10 mouse cellular contexts compared by ENCODE assay signal in genomic region chr4:62347605-62348328, GRCm38 (mm10). TPM values are rescaled to one million over a fixed set of nuclear protein-coding genes. Genes with fewer than 3 reads are reported as not detected.
DNase-seq lines count a peak whose midpoint lies in the region; ATAC-seq and TF ChIP-seq lines count a peak whose summit lies in the region.
"Had no signal": no experiment of that assay in that cellular context is flagged by ENCODE, and none has a peak within 500 bp of the region (broad histone marks: within the 10 kb centered on the region; RNA-seq: fewer than 3 reads in every experiment).

No protein-coding gene starts in this region.

- no peak overlapping the region for H3K9ac ChIP-seq in heart, adult 2 months (ENCODE audit: low read depth, low read length)
- H3K9ac ChIP-seq in kidney, embryonic 15.5 days, result no peak overlapping the region
- H3K9ac ChIP-seq in midbrain, embryonic 16.5 days (ENCODE audit: low read depth, low read length), result no peak overlapping the region
- H3K9ac ChIP-seq: forebrain, embryonic 15.5 days; hindbrain, embryonic 12.5 days; neural tube, embryonic 13.5 days had no signal

- intact Hi-C loops in heart, adult 2 months (cut with DNase I), result loop anchor here (5.0 kb wide), 1 partner anchor 60 kb away; the partner anchor contains the start of genes Cdc26 and Prpf4

- no peak for TF ChIP-seq EP300 in heart, adult 2 months (IDR thresholded peaks at IDR 0.05; ENCODE audit: insufficient read depth, low read depth, low read length)

- peaks cover 9% of the 10 kb centered on the region for H3K4me1 ChIP-seq in heart, adult 2 months (ENCODE audit: control insufficient read depth, insufficient read depth, low read length)
- H3K4me1 ChIP-seq in heart, embryonic 10.5 days, result no peaks in the 10 kb centered on the region
- peaks cover 8% of the 10 kb centered on the region; the same call in 1 of the 2 replicates for H3K4me1 ChIP-seq in kidney, embryonic 15.5 days
- no peaks in the 10 kb centered on the region for H3K4me1 ChIP-seq in midbrain, embryonic 16.5 days (ENCODE audit: control insufficient read depth, insufficient read depth, low read length)
- H3K4me1 ChIP-seq: forebrain, embryonic 15.5 days; hindbrain, embryonic 12.5 days; neural tube, embryonic 13.5 days had no signal

- H3K9me3 ChIP-seq in heart, embryonic 10.5 days, result no peaks in the 10 kb centered on the region
- H3K9me3 ChIP-seq in kidney, embryonic 15.5 days (replicated peaks), result no peaks in the 10 kb centered on the region
- H3K9me3 ChIP-seq in midbrain, embryonic 16.5 days (replicated peaks; ENCODE audit: control insufficient read depth, low read length, poor library complexity, severe bottlenecking), result no peaks in the 10 kb centered on the region
- H3K9me3 ChIP-seq: forebrain, embryonic 15.5 days; hindbrain, embryonic 12.5 days had no signal

- TF ChIP-seq POLR2A in heart, adult 2 months (IDR thresholded peaks at IDR 0.05; ENCODE audit: insufficient read depth, low read depth, low read length), result no peak

- H3K27me3 ChIP-seq in heart, adult 2 months (ENCODE audit: control insufficient read depth, insufficient read depth, low read length), result no peaks in the 10 kb centered on the region
- no peaks in the 10 kb centered on the region for H3K27me3 ChIP-seq in heart, embryonic 10.5 days (ENCODE audit: insufficient read depth, poor library complexity, severe bottlenecking)
- no peaks in the 10 kb centered on the region for H3K27me3 ChIP-seq in kidney, embryonic 15.5 days
- no peaks in the 10 kb centered on the region for H3K27me3 ChIP-seq in midbrain, embryonic 16.5 days (ENCODE audit: control insufficient read depth, insufficient read depth, low read depth, low read length)
- H3K27me3 ChIP-seq: forebrain, embryonic 15.5 days; hindbrain, embryonic 12.5 days; neural tube, embryonic 13.5 days had no signal

- H3K36me3 ChIP-seq in heart, adult 2 months (ENCODE audit: control insufficient read depth, insufficient read depth, low read length), result peaks cover 14% of the 10 kb centered on the region
- peaks cover 33% of the 10 kb centered on the region for H3K36me3 ChIP-seq in heart, embryonic 10.5 days
- H3K36me3 ChIP-seq in kidney, embryonic 15.5 days, result peaks cover 54% of the 10 kb centered on the region
- peaks cover 12% of the 10 kb centered on the region for H3K36me3 ChIP-seq in midbrain, embryonic 16.5 days (ENCODE audit: control insufficient read depth, insufficient read depth, low read length)

- ATAC-seq in kidney, embryonic 15.5 days (replicated peaks; ENCODE audit: low FRiP score), result no peak; the same call in 1 of the 2 replicates
- ATAC-seq in midbrain, embryonic 16.5 days, result no peak
- ATAC-seq: forebrain, embryonic 15.5 days had no signal

- H3K79me2 ChIP-seq in heart, adult 2 months (replicated peaks; ENCODE audit: control insufficient read depth, insufficient read depth, low read length), result no peaks in the 10 kb centered on the region

- DNase-seq in heart, adult 2 months, result peak in 1 of 2 experiments; percentile 18
- no peak for DNase-seq in heart, embryonic 10.5 days (ENCODE audit: low spot score)
- DNase-seq in lung, postnatal 10 days, result peak; percentile 56
- no peak for DNase-seq in natural killer cell, adult 2 months (ENCODE audit: low spot score in 2 of 2)
- no peak for DNase-seq in thymus, postnatal 10 days (ENCODE audit: low spot score in 2 of 2)

- H3K4me3 ChIP-seq in heart, adult 2 months, result no peak overlapping the region
- H3K4me3 ChIP-seq in heart, embryonic 10.5 days, result no peak overlapping the region
- H3K4me3 ChIP-seq in kidney, embryonic 15.5 days (replicated peaks), result no peak overlapping the region
- no peak overlapping the region for H3K4me3 ChIP-seq in midbrain, embryonic 16.5 days (ENCODE audit: low read depth, low read length)
- H3K4me3 ChIP-seq: forebrain, embryonic 15.5 days; hindbrain, embryonic 12.5 days; neural tube, embryonic 13.5 days had no signal

- peak overlapping the region; percentile 34 for H3K27ac ChIP-seq in heart, adult 2 months
- 0 out of 2 replicates have a peak overlapping the region, but pooled peaks have one; percentile 56 for H3K27ac ChIP-seq in heart, embryonic 10.5 days
- H3K27ac ChIP-seq in kidney, embryonic 15.5 days, result peak overlapping the region; percentile 72
- no peak overlapping the region for H3K27ac ChIP-seq in midbrain, embryonic 16.5 days (ENCODE audit: low read length)
- H3K27ac ChIP-seq: forebrain, embryonic 15.5 days; hindbrain, embryonic 12.5 days; neural tube, embryonic 13.5 days had no signal

- no peak for TF ChIP-seq CTCF in heart, adult 2 months (IDR thresholded peaks at IDR 0.05)

- WGBS in heart, adult 2 months, result 39% methylated on average over 9 of the region's 9 CpGs
- WGBS in heart, embryonic 10.5 days, result 59% methylated on average over 9 of the region's 9 CpGs
- 54% methylated on average over 9 of the region's 9 CpGs for WGBS in kidney, embryonic 15.5 days
- WGBS in midbrain, embryonic 16.5 days, result 79% methylated on average over 9 of the region's 9 CpGs

- H3K4me2 ChIP-seq in kidney, embryonic 15.5 days, result no peak overlapping the region
- no peak overlapping the region for H3K4me2 ChIP-seq in midbrain, embryonic 16.5 days (ENCODE audit: low read length)
- H3K4me2 ChIP-seq: forebrain, embryonic 15.5 days; hindbrain, embryonic 12.5 days; neural tube, embryonic 13.5 days had no signal

RNA-seq across cellular contexts. Expression of gene Fkbp15, which starts 12.6 kb away (rescaled TPM):
- 10 to 100 TPM; 16.6 to 19.6 TPM for total RNA-seq in heart, adult 2 months (2021)
- polyA plus RNA-seq in heart, adult 2 months (2012; rRNA removed), result 14.7 and 19.4 TPM in 2 replicates
- polyA plus RNA-seq in heart, embryonic 10.5 days (2016; fragmentation: Nextera tagmentation; extraction: Ambion mirVana), result 17.2 and 19.5 TPM in 2 replicates
- 24.3 and 24.7 TPM in 2 replicates for polyA plus RNA-seq in kidney, embryonic 15.5 days (2015; fragmentation: Nextera tagmentation; extraction: Ambion mirVana)
- polyA plus RNA-seq in midbrain, embryonic 16.5 days (2015; fragmentation: Nextera tagmentation; extraction: Ambion mirVana), result 21.4 and 21.9 TPM in 2 replicates

RNA-seq across cellular contexts. Expression of gene Slc31a1, which starts 12.8 kb away (rescaled TPM):
- total RNA-seq in heart, adult 2 months (2021), result 10 to 100 TPM; 17.4 to 19.1 TPM
- polyA plus RNA-seq in heart, adult 2 months (2012; rRNA removed), result 14.8 and 25.5 TPM in 2 replicates
- 46.9 and 53.6 TPM in 2 replicates for polyA plus RNA-seq in heart, embryonic 10.5 days (2016; fragmentation: Nextera tagmentation; extraction: Ambion mirVana)
- 50.9 and 53.9 TPM in 2 replicates for polyA plus RNA-seq in kidney, embryonic 15.5 days (2015; fragmentation: Nextera tagmentation; extraction: Ambion mirVana)
- polyA plus RNA-seq in midbrain, embryonic 16.5 days (2015; fragmentation: Nextera tagmentation; extraction: Ambion mirVana), result 36.8 and 37.7 TPM in 2 replicates
